Mouse (Mus musculus) adrenal gland, adult 10 weeks (tissue): ENCODE measurements around the gene Setd7. TPM values are rescaled to one million over a fixed set of nuclear protein-coding genes. Genes with fewer than 3 reads are reported as not detected.

Experiments
- polyA plus RNA-seq: library from polyadenylated mRNA; stranded (reverse); fragments of 350-450 nt; fragmentation: Illumina TruSeq; extraction: RNeasy Lipid Tissue Mini Kit (QIAGEN cat#74804); gene quantifications from one replicate; pipeline ENCODE4 v1.2.3, GENCODE M21; 2014; ENCODE audit warnings: low read depth, low replicate concordance

Setd7 gene
- polyA plus RNA-seq: 82.8 TPM

GRCm38 (mm10) chr3:51560511-51561108 lies at the start of gene Setd7:
Gene Setd7, minus strand, starts transcription at chr3:51560879.

GRCm38 (mm10) chr3:51483741-51484359 lies 76.8 kb downstream of the Setd7 start, which contains the start of gene Rab33b:
Gene Rab33b, plus strand, starts transcription at chr3:51483920.

Other genes with a start within 250 kb of the Setd7 start
- 72.4 TPM for gene Elf2, start 220.2 kb downstream of the Setd7 start, polyA plus RNA-seq
- gene Mgarp, start 164.1 kb downstream of the Setd7 start, polyA plus RNA-seq: 1,434 TPM
- 873 TPM for gene Ndufc1, start 151.9 kb downstream of the Setd7 start, polyA plus RNA-seq
- 355 TPM for gene Naa15, start 145.7 kb downstream of the Setd7 start, polyA plus RNA-seq
- gene Rab33b, start 77.0 kb downstream of the Setd7 start, polyA plus RNA-seq: 31.3 TPM
- gene Mgst2, start 99.5 kb upstream of the Setd7 start, polyA plus RNA-seq: 36.3 TPM